Mouse (Mus musculus) left cerebral cortex, postnatal 14 days (tissue): ENCODE measurements around the gene Btbd2. TPM values are rescaled to one million over a fixed set of nuclear protein-coding genes. Genes with fewer than 3 reads are reported as not detected.

Experiments used
- DNase-seq, 2 experiments: peaks; one replicate each; pipeline ENCODE4 v3.0.0; 2021 to 2022; ENCODE audit warnings: low spot score in 2 of 2, mixed read lengths in 1 of 2
- intact Hi-C: fragments of 180-260 bp; cut with DNase I; formaldehyde crosslinking; loops from one replicate; pipeline ENCODE4 v1.15.1; 2025
- total RNA-seq, 2 experiments: library from RNA; stranded (reverse); gene quantifications; 2 replicates each; pipeline ENCODE4 v1.2.3; 2021

Btbd2 gene
- total RNA-seq, 2 experiments from 2014 or later = 88.3 to 93.5 TPM

DNA sequence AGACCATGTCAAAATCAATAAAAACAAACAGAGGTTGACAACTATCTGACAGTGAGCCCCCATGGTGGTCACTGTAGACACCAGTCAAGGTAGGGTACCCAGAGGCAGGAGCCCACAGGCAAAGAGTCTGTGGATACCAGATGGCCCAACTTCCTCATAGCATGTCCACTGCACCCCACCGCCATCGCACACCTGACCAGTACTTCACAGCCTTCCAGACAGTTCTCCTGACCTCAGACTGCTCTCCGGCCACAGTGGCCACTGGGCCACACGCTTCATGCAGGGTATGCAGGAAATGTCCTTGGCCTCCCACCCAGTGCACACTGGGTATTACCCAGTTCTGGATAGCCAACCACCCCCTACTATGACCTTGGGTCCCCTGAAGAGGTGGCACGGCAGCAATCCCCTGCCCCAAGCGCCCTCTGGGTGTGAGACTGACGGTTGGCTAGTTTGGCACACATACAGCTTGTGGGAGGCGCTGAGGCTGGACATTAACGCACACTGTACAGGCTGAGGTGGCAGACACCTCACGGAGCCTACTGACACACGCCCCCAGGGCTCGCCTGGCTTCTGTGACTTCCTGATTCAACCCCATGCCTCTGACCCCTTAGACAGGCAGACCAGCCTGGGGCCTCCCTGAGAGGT is 36.7 kb upstream of the Btbd2 start:
- DNase-seq = no peak
- intact Hi-C loops = no loop called here

DNA sequence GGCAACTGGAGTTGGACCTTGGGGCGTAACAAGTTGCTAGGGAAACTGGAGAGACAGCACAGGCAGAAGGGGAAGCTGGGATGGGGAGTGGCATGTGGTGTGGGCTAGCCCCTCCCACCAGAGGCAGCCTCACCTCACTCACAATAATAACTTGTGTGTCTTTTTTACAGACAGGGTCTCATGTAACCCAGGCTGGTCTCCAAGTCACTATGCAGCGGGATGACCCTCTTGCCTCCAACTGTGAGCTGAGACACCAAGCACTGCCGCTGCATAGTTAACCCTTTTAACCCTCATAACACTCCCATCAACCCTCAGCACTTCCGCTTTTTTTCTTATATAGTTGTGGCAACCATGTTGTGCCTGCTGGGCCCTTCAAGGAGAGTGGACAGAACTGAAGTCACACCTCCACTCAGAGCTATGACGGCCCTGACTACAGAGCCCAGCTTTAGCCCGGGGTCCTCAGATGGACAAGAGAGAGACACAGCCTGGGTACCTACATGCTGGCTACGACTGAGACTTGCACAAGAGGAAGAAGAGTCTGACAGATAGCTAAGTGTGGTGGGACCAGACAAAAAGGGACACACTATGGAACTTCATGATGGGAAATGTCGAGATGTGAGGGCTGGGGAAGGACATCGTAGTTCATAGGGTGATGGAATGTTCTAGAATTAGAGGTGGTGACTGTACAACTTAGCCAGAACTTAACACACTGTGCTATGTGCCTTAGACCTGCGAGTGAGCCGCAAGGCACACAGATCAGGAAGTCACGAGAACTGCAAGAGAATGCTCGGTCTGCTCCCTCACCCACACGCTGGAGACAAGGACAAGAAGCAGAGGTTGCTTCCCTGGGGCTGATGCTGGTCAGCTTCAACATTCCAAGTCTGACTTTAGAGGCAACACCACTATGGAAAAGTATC is 35.6 kb upstream of the Btbd2 start:
- no peak for DNase-seq
- intact Hi-C loops = no loop called here

DNA sequence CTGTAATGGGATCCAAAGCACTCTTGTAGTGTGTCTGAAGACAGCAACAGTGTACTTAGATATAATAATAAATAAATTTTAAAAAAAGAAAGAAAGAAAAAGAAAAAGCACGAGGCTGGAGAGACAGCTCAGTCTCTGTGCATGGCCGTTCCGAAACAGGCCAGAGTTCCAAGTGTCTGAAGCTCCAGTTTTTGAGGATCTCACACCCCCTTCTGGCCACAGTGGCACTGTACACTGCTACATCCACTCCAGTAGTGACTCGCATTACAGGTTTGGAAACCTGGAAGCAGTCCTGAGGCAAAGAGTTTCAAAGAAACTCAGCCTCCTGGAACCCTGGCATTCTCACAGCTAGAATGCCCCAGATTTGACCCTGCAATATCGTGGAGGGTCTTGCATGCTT is 31.0 kb upstream of the Btbd2 start:
- DNase-seq = peak; percentile 68 to 74
- intact Hi-C loops = loop anchor here (10.0 kb wide), 1 partner anchor 243 kb away; no protein-coding TSS in a partner anchor

DNA sequence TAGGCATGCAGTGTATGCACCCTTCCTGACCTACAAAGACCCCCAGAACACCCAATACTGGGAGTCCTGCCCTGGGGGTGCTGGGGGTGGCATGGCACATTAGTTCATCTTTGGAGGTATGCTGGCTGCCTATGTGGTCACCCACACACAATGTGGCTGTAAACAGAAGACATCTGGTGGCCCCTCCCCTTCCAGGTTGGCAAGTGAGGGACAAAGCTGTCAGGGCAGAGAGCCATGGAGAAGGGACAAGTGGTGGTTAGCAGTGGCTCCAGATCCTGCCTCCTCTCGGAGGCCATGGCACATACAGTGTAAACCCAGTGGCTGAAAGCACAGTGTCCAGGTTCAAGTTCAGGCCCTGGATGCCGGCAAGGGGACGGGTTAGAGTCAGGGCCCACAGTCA is 29.7 kb upstream of the Btbd2 start:
- no peak for DNase-seq
- intact Hi-C loops = loop anchor here (10.0 kb wide), 1 partner anchor 242 kb away; no protein-coding TSS in a partner anchor

DNA sequence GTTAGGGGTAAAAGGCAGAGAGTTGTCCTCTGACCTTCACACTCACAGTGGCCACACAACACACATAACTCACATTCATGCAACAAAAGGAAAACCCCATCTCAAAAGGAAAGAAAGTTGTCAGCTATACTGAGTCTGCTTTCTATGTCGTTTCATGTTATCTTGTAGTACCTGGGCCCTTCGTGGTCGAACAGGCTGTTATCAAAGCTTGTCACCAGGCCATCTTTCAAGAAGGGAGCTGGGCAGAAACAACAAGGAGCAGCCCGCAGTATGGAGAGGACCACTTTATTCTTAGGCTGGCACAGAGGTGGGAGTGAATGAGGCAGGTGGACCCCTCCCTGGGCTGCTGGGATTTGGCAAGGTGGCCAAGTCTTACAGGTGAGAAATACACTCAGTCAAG is 28.1 kb upstream of the Btbd2 start:
- intact Hi-C loops = loop anchor here (1.0 to 10.0 kb wide), 3 partner anchors 26 to 240 kb away; partner anchors contain the start of gene Klf16
- DNase-seq = no peak

DNA sequence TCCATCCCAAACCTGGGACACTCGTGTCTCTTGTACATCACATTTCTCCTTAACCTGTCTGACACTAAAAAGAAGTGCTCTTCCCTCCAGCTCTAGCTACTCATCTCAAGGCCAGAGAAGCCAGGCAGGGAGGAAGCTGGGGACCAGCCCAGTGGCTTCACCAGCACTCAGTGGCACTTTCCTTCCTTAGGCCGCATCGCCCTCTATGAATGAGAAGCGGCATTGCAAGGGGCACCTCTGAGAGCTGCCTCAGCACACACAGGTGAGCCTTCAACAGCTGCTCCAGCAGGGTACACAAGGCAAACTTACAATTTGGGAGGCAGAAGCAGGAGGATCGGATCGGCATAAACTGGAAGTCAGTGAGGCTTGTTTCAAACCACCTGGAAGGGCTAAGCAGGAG is 27.3 kb upstream of the Btbd2 start:
- intact Hi-C loops = loop anchor here (1.0 to 10.0 kb wide), 3 partner anchors 25 to 239 kb away; partner anchors contain the start of gene Klf16
- peak; percentile 45 to 56 for DNase-seq

DNA sequence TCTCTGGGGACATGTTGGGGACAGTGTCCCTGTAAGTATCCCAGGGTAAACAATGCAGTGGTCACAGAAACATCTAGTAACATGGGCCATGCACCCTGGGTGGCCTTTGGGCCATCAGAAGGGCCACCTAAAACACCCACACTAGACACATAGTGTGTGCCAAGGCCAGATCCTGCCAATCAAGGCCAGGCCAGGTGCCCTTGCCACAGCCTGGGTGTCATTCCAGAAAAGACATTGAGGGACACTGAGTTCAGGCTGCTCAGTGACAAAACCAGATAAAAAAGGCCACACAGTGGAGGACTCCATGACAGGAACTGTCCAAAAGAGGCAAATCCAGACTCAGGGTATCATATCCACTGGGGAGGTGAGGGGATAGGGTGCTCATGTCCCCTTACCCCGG is 26.8 kb upstream of the Btbd2 start:
- DNase-seq = no peak
- intact Hi-C loops = loop anchor here (1.0 to 10.0 kb wide), 3 partner anchors 24 to 239 kb away; partner anchors contain the start of gene Klf16

DNA sequence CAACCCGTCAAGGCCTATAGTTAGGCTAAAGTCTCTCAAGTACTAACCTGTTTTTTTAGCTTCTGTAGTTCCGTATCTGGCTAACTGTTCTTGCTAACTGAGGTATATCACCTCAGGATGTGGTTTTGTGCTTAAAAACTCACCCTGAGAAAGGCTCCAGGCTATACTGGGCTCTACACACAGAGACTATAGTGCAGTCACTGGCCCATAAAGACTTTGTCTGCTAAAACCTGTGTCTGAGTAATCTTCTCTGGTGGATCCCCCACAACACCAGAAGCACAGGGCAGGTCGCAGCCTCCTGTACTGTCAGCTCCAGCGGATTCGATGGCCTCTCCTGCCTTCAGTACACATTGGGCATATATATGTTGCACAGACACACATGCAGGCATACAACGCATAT is 25.1 kb upstream of the Btbd2 start:
- intact Hi-C loops = loop anchor here (5.0 to 10.0 kb wide), 2 partner anchors 105 to 237 kb away; partner anchors contain the start of gene Klf16
- no peak for DNase-seq

DNA sequence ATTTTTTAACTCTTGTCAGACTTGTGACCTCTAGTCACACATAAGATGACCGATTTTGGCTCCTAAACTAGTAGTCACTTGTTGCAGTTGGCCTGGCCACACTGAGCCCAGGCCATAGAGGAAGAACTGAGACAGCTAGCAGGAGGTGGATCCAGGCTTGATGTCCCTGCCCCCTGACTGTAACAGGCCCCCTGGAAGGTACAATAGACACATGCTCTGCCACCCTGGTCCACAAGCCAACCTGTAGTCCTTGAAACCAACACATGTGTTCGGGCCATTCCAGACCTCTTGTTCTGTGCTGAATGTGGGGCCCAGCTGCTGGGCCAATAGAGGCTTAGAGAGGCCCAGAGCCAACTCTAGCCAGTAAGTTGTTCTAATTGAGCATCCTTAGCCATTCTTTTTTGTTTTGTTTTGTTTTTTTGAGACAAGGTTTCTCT is 23.4 kb upstream of the Btbd2 start:
- DNase-seq = no peak
- intact Hi-C loops = loop anchor here (5.0 to 10.0 kb wide), 2 partner anchors 103 to 235 kb away; partner anchors contain the start of gene Klf16

DNA sequence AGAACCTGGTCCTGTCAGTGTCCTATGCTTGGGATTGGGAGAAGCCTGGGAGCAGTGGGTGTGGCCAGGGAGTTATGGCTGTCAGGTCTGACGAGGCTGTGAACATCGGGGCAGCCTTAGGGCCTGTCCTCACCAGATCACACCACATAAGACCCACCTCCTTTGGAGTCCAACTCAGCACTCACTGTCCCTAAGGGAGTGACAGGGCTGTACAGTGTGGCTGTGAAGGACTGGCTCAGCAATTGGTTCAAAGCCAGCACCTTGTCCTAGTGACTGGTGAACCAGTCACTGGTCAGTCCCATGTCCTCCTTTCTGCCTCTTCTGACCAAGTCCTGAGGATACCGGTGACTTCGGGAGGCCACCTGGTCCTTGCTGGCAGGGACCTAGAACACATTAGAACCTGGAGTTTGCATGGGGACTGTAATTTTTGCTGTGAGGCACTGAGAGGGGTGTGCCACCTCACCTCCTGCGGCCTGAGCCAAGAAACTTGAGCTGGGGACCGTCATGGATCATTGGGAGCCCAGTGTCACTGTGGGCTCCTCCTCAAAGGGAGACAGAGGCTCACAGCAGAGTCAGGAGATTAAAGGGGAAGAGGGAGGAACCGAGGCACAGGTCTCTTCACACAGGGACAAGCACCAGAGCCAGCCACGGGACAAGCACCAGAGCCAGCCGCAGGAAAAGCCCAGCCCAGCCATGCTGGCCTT is 22.8 kb upstream of the Btbd2 start:
- intact Hi-C loops = loop anchor here (5.0 to 10.0 kb wide), 2 partner anchors 102 to 235 kb away; partner anchors contain the start of gene Klf16
- DNase-seq = no peak

DNA sequence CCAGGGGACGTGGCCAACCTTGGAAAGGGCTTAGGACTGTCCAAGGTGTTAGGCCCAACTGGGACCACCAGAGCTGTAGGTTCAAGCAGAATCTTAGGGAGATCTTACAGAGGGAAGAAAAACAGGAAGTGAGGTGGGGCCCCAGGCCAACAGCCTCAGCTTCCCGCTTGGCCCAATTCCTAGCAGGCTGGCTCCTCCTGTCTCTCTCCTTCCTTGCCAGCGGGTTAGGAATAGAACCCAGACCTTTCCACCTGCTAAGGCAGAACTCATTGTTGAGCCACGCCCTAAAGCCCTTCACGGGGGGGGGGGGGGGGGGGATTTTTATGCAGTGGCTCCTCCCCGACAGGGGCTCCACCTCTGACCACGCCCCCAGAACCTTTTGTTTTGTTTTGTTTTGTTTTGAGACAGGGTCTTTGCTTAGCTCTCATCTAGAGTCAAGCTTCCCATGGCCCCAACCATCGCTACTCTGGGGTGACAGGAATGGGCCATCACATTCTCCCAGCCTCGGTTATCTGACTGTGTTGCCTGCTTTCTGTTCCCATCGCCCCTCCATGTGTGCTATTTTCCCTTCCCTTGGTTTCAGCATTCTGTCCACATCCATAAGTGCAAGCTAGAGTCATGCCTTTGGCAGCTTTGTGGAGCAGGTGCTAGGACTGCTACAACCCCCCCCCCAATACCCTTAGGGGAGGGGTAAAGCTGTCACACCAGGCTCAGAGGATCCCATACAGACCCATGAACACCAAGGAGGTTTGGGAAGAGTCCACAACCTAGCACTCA is 21.9 kb upstream of the Btbd2 start:
- no peak for DNase-seq
- intact Hi-C loops = no loop called here

DNA sequence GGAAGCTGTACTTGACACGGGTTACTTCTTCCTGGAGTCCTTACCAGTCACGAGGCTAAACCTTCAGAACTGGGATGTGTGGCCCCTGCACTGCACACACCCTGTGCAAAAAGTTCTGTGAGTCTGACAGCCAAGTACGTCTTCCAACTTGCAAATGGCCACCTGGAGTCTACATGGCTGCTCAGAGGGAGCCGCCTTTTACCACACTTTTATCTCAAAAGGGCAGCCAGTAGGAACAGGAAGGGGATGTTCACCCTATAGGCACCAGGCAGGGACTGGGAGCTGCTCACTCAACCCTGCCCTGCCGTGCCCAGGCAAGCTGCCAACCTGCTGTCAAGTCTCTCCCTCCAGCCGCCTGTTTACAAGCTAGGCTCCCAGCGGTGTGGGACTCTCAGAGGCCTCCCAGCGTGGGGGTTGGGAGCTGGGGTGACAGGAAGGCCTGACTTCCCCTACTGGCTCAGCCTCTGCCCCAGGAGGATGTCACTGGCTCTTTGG is 21.1 kb upstream of the Btbd2 start, which contains the start of gene Mknk2:
Gene Mknk2, minus strand, starts transcription at position 171 of the 495 bp plus-strand sequence.
- intact Hi-C loops = no loop called here
- peak; percentile 82 to 88 for DNase-seq

DNA sequence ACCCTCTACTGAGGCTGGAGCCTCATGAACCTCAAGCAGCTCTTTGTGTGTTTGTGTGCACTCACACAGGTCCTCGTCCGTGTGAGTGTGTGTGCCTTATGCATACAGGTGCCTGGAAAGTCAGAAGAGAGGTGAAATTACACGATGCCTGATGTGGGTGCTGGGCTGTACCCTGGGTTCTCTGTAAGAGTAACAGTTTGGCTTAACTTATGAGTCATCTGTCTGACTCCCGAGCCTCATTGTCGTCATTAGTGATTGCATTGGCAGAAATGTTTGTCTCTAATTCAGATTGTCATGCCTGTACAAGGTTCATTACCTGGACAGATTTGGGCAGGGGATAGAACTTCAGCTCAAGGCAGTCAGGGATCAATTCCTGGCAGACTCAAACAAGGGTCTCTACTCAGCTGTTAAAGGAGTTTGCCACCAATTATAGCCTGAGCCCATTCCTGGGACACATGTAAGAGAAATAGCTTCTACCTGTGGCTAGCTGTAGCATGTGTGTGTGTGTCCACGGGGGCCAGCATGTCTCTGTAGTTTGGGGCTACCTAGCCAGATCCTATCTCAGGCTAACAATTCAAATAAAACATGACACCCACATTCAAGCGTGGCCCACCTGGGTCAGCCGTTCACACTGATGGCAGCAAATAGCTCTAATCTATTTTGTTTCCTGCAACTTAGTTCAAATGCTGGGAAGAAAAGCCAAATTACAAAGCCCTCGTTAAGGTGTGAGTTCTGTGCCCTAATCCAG is 20.4 kb upstream of the Btbd2 start:
- intact Hi-C loops = no loop called here
- no peak for DNase-seq

DNA sequence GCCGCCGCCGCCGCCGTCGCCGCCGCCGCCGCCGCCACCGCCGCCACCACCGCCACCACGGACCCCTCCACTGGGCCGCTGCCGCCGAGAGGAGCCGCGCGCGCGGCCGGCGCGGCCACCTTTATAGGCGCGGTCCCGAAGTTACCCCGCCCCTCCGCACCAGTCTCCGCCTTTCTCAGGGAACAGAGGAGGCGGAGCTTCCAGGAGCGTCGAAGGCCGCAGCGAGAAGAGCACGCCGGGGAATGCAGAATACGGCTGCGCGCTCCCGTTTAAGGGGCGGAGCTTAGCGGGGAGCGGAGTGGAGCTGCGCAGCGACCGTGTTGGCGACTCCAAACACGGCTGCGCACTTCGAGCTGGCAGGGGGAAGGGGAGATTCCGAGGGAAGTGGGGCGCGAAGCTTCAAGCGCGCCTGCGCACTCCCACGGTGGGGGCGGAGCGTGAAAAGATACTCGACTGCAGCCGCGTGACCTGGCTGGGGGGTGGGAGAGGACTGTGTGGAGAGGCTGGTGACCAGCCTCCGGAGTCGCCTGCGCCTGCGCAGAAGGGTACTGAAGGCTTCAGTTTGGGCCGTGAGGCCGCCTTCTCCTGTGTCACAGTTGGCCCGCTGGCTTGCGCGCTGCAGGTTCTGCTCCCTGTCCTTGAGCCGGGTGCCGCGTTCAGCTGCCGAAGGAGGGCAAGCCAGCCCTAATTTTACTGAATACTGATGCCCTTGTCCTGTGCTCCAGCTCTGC is 19.5 kb upstream of the Btbd2 start:
- intact Hi-C loops = no loop called here
- peak; percentile 99 to 100 for DNase-seq

DNA sequence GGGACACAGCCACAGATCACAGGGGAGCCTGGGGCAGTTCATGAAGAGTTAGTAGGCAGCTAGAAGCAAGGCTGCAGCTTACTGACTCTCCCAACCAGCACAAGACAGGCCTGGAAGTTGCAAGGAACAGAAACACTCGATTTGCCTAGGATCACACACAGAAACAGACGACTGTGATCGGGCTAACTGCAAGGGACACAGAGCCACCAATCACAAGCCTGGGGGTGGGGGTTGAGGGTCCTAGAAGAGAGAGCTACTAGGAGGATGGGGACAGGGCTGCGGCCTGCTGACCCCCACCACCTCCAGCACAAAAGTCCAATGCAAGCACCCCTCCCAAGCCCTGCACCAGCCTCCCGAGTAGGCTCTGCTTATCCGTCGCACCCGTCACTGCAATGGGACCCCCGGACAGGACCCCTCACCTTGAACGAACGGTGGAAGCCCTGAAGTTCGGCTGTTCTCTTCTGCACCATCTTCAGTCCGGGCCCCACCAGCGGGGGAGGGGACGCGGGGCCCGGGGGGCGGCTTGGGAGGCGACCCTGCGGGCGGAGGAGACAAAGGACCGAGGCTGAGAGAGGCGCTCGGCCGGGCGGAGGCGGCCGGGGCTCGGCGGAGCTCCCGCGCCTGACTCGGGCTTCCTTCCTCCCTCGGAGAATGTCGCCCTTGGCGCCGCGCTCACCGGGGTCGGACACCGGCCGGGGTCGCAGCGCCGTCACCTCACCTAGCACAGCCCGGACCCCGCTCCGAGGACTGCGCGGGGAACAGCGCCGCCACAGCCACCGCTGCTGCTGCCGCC is 18.7 kb upstream of the Btbd2 start:
- DNase-seq = no peak
- intact Hi-C loops = loop anchor here (2.0 kb wide), 1 partner anchor 19 kb away; the partner anchor contains the start of gene Btbd2

DNA sequence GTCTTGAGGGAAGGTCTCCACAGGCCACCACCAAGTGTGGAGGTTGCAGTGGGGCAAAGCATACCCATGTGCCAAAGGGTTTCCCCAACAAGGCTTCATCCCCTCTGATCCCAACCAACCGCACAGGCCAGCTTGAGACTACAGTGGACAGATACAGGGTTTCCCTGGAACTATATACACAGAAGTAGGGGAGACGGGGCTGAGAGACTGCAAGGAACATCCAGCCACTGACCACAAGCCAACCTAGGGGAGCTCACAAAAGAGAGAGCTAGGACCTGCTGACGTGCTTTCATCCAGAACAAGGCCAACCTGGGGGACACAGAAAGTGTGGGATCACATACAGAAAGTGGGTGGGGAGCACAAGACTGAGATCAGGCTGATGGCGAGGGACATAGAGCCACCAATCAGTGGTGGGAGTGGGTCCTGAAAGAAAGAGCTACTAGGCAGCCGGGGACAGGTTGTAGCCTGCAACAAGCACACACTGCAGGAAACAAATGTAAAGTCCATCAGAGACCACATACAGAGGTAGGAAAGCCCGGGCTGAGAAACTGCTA is 18.1 kb upstream of the Btbd2 start:
- DNase-seq = no peak
- intact Hi-C loops = loop anchor here (2.0 kb wide), 1 partner anchor 18 kb away; the partner anchor contains the start of gene Btbd2
